Mouse (Mus musculus) naive thymus-derived CD4-positive, alpha-beta T cell, adult 5 months (primary cell): ENCODE data around the gene Zfyve19. TPM values are rescaled to one million over a fixed set of nuclear protein-coding genes. Genes with fewer than 3 reads are reported as not detected.

Source experiments
- polyA plus RNA-seq: library from polyadenylated mRNA; unstranded; fragments of 100-300 nt; shearing (Covaris generic); gene quantifications from one replicate; pipeline ENCODE4 v1.2.1, GENCODE M21; 2017

Gene Zfyve19
- polyA plus RNA-seq = 31.1 TPM

GRCm38 (mm10) chr2:119208344-119209175, at the start of gene Zfyve19, which contains the start of gene Dnajc17:
TSS of gene Zfyve19 (plus strand) at chr2:119208617.
TSS of gene Dnajc17 (minus strand) at chr2:119208795.

GRCm38 (mm10) chr2:119166901-119167865, 41.2 kb upstream of the Zfyve19 start, which contains the start of gene Gchfr:
TSS of gene Gchfr (plus strand) at chr2:119167773.

GRCm38 (mm10) chr2:119173991-119174651, 34.3 kb upstream of the Zfyve19 start, which contains the start of gene Gm14137:
TSS of gene Gm14137 (plus strand) at chr2:119174509.

GRCm38 (mm10) chr2:119229775-119230704, 21.6 kb downstream of the Zfyve19 start, which contains the start of gene Ppp1r14d:
TSS of gene Ppp1r14d (minus strand) at chr2:119229906.

GRCm38 (mm10) chr2:119237210-119237870, 28.9 kb downstream of the Zfyve19 start, which contains the start of gene Spint1:
TSS of gene Spint1 (plus strand) at chr2:119237362.

Other genes with a start within 250 kb of the Zfyve19 start
- gene Ccdc32, start 179.2 kb upstream of the Zfyve19 start, polyA plus RNA-seq = 13.4 TPM
- 3.7 TPM for gene Rpusd2, start 173.8 kb upstream of the Zfyve19 start, polyA plus RNA-seq
- gene Knl1, start 161.5 kb upstream of the Zfyve19 start, polyA plus RNA-seq = 2.1 TPM
- 2.6 TPM for gene Rad51, start 95.8 kb upstream of the Zfyve19 start, polyA plus RNA-seq
- 26.3 TPM for gene Rmdn3, start 51.6 kb upstream of the Zfyve19 start, polyA plus RNA-seq
- not detected for gene Gchfr, start 40.8 kb upstream of the Zfyve19 start, polyA plus RNA-seq
- 1.1 TPM for gene Gm14137, start 34.1 kb upstream of the Zfyve19 start, polyA plus RNA-seq
- gene Dnajc17, start 178 bp downstream of the Zfyve19 start, polyA plus RNA-seq = 17.9 TPM
- not detected for gene Ppp1r14d, start 21.3 kb downstream of the Zfyve19 start, polyA plus RNA-seq
- not detected for gene Spint1, start 28.7 kb downstream of the Zfyve19 start, polyA plus RNA-seq
- not detected for gene Rhov, start 62.7 kb downstream of the Zfyve19 start, polyA plus RNA-seq
- gene Vps18, start 80.1 kb downstream of the Zfyve19 start, polyA plus RNA-seq = 16.3 TPM
- not detected for gene Dll4, start 117.2 kb downstream of the Zfyve19 start, polyA plus RNA-seq
- gene Chac1, start 142.6 kb downstream of the Zfyve19 start, polyA plus RNA-seq = not detected